Comparison of ENCODE assay signal across 8 mouse cellular contexts in genomic region chr6:56703931-56704900, GRCm38 (mm10). TPM values are rescaled to one million over a fixed set of nuclear protein-coding genes. Genes with fewer than 3 reads are reported as not detected.
DNase-seq lines count a peak whose midpoint lies in the region; ATAC-seq and TF ChIP-seq lines count a peak whose summit lies in the region.

Gene Lsm5, minus strand, starts transcription at chr6:56704710.

- intact Hi-C loops in gastrocnemius, adult 2 months (cut with DNase I), result no loop called here

- H3K36me3 ChIP-seq in megakaryocyte, embryonic 14.5 days (replicated peaks; ENCODE audit: low read length), result peaks cover 10% of the 10 kb centered on the region

- TF ChIP-seq CTCF in gastrocnemius, adult 2 months (IDR thresholded peaks at IDR 0.05), result no peak

- peak within 1 kb of the TSS; percentile 100 for H3K4me3 ChIP-seq in gastrocnemius, adult 2 months
- H3K4me3 ChIP-seq in megakaryocyte, embryonic 14.5 days (replicated peaks), result peak within 1 kb of the TSS; percentile 100

- H3K4me1 ChIP-seq in megakaryocyte, embryonic 14.5 days, result peaks cover 22% of the 10 kb centered on the region

- DNase-seq in ZHBTc4 (ENCODE audit: low read depth, low spot score), result peak; percentile 95
- DNase-seq in gastrocnemius, adult 2 months, result peak; percentile 85
- peak; percentile 95 for DNase-seq in hindlimb bud, embryonic 11.5 days (ENCODE audit: extremely low spot score, low read depth, low spot score)
- DNase-seq in left cerebral cortex, adult 8-10 months (ENCODE audit: low spot score in 2 of 2), result peak; percentile 77 to 83
- peak; percentile 91 to 92 for DNase-seq in right cerebral cortex, postnatal 10 days (ENCODE audit: low spot score in 2 of 2)
- DNase-seq in urinary bladder, postnatal 25 days (ENCODE audit: low spot score), result peak; percentile 79

- ATAC-seq in common myeloid progenitor, adult 5-6 weeks (replicated peaks; ENCODE audit: low read depth, poor library complexity, severe bottlenecking), result peak; percentile 99

- H3K27ac ChIP-seq in gastrocnemius, adult 2 months, result peak within 1 kb of the TSS; percentile 84

- H3K27me3 ChIP-seq in megakaryocyte, embryonic 14.5 days (replicated peaks), result no peaks in the 10 kb centered on the region

- H3K9me3 ChIP-seq in megakaryocyte, embryonic 14.5 days, result peaks cover 3% of the 10 kb centered on the region; the same call in 1 of the 2 replicates

RNA-seq across cellular contexts. Expression of gene Lsm5, which starts in this region (rescaled TPM):
- total RNA-seq in common myeloid progenitor, adult 5-6 weeks (2017), result 136 and 161 TPM in 2 replicates
- total RNA-seq in gastrocnemius, adult 2 months (2021), result 10 to 100 TPM; 15.5 to 17.5 TPM
- 10 to 100 TPM in 3 of 4 experiments, 1 to 10 TPM in 1; 9.1 to 21.3 (median 14.2) TPM for total RNA-seq in left cerebral cortex, adult 8-10 months (2022)
- not detected in 2 replicates for polyA plus RNA-seq in megakaryocyte, embryonic 14.5 days (2012; ENCODE audit: insufficient read depth, low replicate concordance)

Comparison
In these comparisons a context has a peak if more than half of its experiments do, and no peak if none do; other contexts are left out.
1. Peak in every context shown above with its lines: DNase-seq, ATAC-seq, H3K4me3 ChIP-seq and H3K27ac ChIP-seq.